Mouse (Mus musculus) activated CD4-positive, CD25-positive, alpha-beta regulatory T cell (primary cell): ENCODE results near the gene Palm3. TPM values are rescaled to one million over a fixed set of nuclear protein-coding genes. Genes with fewer than 3 reads are reported as not detected.

Source experiments
- polyA plus RNA-seq, 2 experiments: library from polyadenylated mRNA; unstranded; fragments of 100-300 nt; shearing (Covaris generic); gene quantifications; one replicate each; pipeline ENCODE4 v1.2.1; 2017

Gene Palm3
- 10 to 100 TPM; 10.1 to 13.4 TPM for polyA plus RNA-seq

GRCm38 (mm10) chr8:84021096-84021495 lies at the start of gene Palm3:
Gene Palm3, plus strand, starts transcription at chr8:84021471.

GRCm38 (mm10) chr8:83972150-83973120 lies 48.8 kb upstream of the Palm3 start, which contains the start of gene Prkaca:
Gene Prkaca, plus strand, starts transcription at chr8:83972993.

GRCm38 (mm10) chr8:83997511-83998141 lies 23.6 kb upstream of the Palm3 start, which contains the start of gene Samd1:
Gene Samd1, plus strand, starts transcription at chr8:83997672.

GRCm38 (mm10) chr8:84001281-84002000 lies 19.8 kb upstream of the Palm3 start, which contains the start of gene 1700067K01Rik:
Gene 1700067K01Rik, plus strand, starts transcription at chr8:84001502.

GRCm38 (mm10) chr8:84011705-84012498 lies 9.4 kb upstream of the Palm3 start, which contains the start of gene 2210011C24Rik:
Gene 2210011C24Rik, minus strand, starts transcription at chr8:84012171.

GRCm38 (mm10) chr8:84042066-84042947 lies 21.0 kb downstream of the Palm3 start, which contains the start of gene Il27ra:
Gene Il27ra, minus strand, starts transcription at chr8:84042589.

GRCm38 (mm10) chr8:84044900-84045299 lies 23.6 kb downstream of the Palm3 start, which contains the start of gene Rln3:
Gene Rln3, minus strand, starts transcription at chr8:84045000.

GRCm38 (mm10) chr8:84065037-84065436 lies 43.8 kb downstream of the Palm3 start, which contains the start of gene Gm10643:
Gene Gm10643, minus strand, starts transcription at chr8:84065137.

GRCm38 (mm10) chr8:84066291-84066930 lies 45.1 kb downstream of the Palm3 start, which contains the start of gene Rfx1:
Gene Rfx1, plus strand, starts transcription at chr8:84066834.

Other genes starting within 250 kb of the Palm3 start
- gene Adgrl1, start 121.4 kb upstream of the Palm3 start, polyA plus RNA-seq, result 10 to 100 TPM in 1 of 2 experiments, 1 to 10 TPM in 1; 7.8 to 15.3 TPM
- under 1 TPM; 0.24 to 0.63 TPM for gene Gm10644, start 66.3 kb upstream of the Palm3 start, polyA plus RNA-seq
- gene Asf1b, start 66.0 kb upstream of the Palm3 start, polyA plus RNA-seq, result 10 to 100 TPM; 40.2 to 42.2 TPM
- 10 to 100 TPM; 54.6 to 58.2 TPM for gene Prkaca, start 48.5 kb upstream of the Palm3 start, polyA plus RNA-seq
- gene Samd1, start 23.8 kb upstream of the Palm3 start, polyA plus RNA-seq, result 10 to 100 TPM in 1 of 2 experiments, 1 to 10 TPM in 1; 9.1 to 11.7 TPM
- under 1 TPM; 0.12 to 0.36 TPM for gene 1700067K01Rik, start 20.0 kb upstream of the Palm3 start, polyA plus RNA-seq
- 1 to 10 TPM; 4.0 to 4.1 TPM for gene 2210011C24Rik, start 9.3 kb upstream of the Palm3 start, polyA plus RNA-seq
- 100 to 1,000 TPM; 260 to 302 TPM for gene Il27ra, start 21.1 kb downstream of the Palm3 start, polyA plus RNA-seq
- 100 to 1,000 TPM; 167 to 253 TPM for gene Rln3, start 23.5 kb downstream of the Palm3 start, polyA plus RNA-seq
- gene Gm10643, start 43.7 kb downstream of the Palm3 start, polyA plus RNA-seq, result 1 to 10 TPM; 1.8 to 2.1 TPM
- 10 to 100 TPM; 14.4 to 40.5 TPM for gene Rfx1, start 45.4 kb downstream of the Palm3 start, polyA plus RNA-seq
- gene Dcaf15, start 83.3 kb downstream of the Palm3 start, polyA plus RNA-seq, result 10 to 100 TPM; 32.6 to 41.2 TPM
- 10 to 100 TPM; 17.6 to 39.5 TPM for gene Podnl1, start 104.5 kb downstream of the Palm3 start, polyA plus RNA-seq
- 10 to 100 TPM; 28.8 to 41.8 TPM for gene Cc2d1a, start 126.5 kb downstream of the Palm3 start, polyA plus RNA-seq
- gene 4930432K21Rik, start 126.6 kb downstream of the Palm3 start, polyA plus RNA-seq, result 1 to 10 TPM in 1 of 2 experiments, under 1 TPM in 1; 0.31 to 1.4 TPM
- gene Nanos3, start 163.7 kb downstream of the Palm3 start, polyA plus RNA-seq, result 1 to 10 TPM; 1.3 to 4.5 TPM
- gene Zswim4, start 215.6 kb downstream of the Palm3 start, polyA plus RNA-seq, result 10 to 100 TPM in 1 of 2 experiments, 1 to 10 TPM in 1; 6.8 to 15.0 TPM
- gene D8Ertd738e, start 228.2 kb downstream of the Palm3 start, polyA plus RNA-seq, result 100 to 1,000 TPM; 287 to 296 TPM
- gene Mri1, start 235.9 kb downstream of the Palm3 start, polyA plus RNA-seq, result 100 to 1,000 TPM; 105 to 132 TPM
- gene Ccdc130, start 248.9 kb downstream of the Palm3 start, polyA plus RNA-seq, result 10 to 100 TPM; 33.8 to 36.6 TPM